Mouse (Mus musculus) thymus, adult 2 months (tissue): Measurements from ENCODE around the gene Cfap99.

Source experiments
- CTCF ChIP-seq: fragments of 200-500 bp; IDR thresholded peaks from 2 replicates; pipeline ENCODE4 v1.5.1; 2012; ENCODE audit warnings: mild to moderate bottlenecking, control low read depth, low read length, moderate library complexity, borderline replicate concordance; ENCODE audit not compliant: control insufficient read depth, poor library complexity, insufficient read depth; ENCODE audit errors: extremely low read depth
- POLR2A ChIP-seq: fragments of 200-500 bp; IDR thresholded peaks from 2 replicates; pipeline ENCODE4 v1.6.1; 2012; ENCODE audit warnings: mild to moderate bottlenecking, low read length, control low read depth, moderate library complexity; ENCODE audit not compliant: control insufficient read depth, poor library complexity, insufficient read depth; ENCODE audit errors: extremely low read depth

DNA sequence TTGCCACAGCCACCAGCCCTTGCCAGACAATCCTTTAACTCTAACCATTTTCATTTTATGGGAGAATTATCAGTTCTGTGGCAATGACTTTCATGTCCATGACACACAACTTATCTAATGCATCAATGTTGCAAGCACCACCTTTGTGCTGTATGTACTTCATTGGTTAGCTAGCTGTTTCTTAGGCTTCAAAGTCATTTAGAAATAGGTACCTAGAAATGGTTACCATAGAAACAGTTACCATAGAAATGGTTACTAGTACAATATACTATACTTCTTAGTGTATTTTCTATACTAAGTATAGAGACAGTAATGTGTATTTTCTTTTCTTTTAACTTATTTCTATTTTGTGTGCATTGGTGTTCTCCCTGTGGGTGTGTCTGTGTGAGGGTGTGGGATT is 36.9 kb downstream of the Cfap99 start:
- TF ChIP-seq POLR2A (no peak), CTCF (no peak)
